In the genomic region with DNA sequence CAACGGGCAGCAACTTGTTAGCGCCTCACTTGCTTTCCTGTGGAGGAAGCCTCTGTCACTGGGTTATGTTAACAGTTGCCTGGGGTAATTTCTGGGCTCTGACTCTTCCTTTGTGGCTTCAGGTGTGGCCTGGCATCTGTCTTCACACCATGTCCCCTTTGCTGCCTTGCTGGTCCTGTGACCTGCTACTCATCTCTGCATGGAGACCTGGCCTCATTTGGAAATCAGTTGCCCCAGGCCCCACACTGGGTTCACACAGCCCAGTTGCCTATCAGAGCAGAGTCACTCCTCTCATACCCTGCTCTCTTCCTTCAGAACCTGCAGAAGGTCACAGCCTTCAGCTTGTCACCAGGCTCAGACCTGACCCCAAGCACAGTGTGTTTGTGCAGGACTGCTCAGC, we compare ENCODE assay signal across 26 mouse cellular contexts.
A peak's percentile ranks its signal among the peaks of the same experiment; 100 is the strongest.
DNase-seq lines count a peak whose midpoint lies in the region; ATAC-seq lines count a peak whose summit lies in the region.
"Had no signal": no experiment of that assay in that cellular context is flagged by ENCODE, and none has a peak within 500 bp of the region (broad histone marks: within the 10 kb centered on the region; RNA-seq: fewer than 3 reads in every experiment).

No protein-coding gene starts in this region.

- H3K36me3 ChIP-seq in heart, embryonic 11.5 days (ENCODE audit: control insufficient read depth, insufficient read depth, low read length): no peaks in the 10 kb centered on the region
- H3K36me3 ChIP-seq: embryonic facial prominence, embryonic 13.5 days; forebrain, embryonic 12.5 days; G1E; kidney, embryonic 15.5 days; limb, embryonic 15.5 days; liver, embryonic 15.5 days; lung, embryonic 15.5 days; midbrain, embryonic 15.5 days; neural tube, embryonic 13.5 days had no signal

- H3K9ac ChIP-seq in heart, embryonic 11.5 days (ENCODE audit: low read depth, low read length): no peak overlapping the region
- H3K9ac ChIP-seq: embryonic facial prominence, embryonic 13.5 days; forebrain, embryonic 12.5 days; kidney, embryonic 15.5 days; limb, embryonic 15.5 days; liver, embryonic 15.5 days; lung, embryonic 15.5 days; midbrain, embryonic 15.5 days; neural tube, embryonic 13.5 days had no signal

- H3K9me3 ChIP-seq in heart, embryonic 11.5 days (replicated peaks; ENCODE audit: control insufficient read depth, low read length): no peaks in the 10 kb centered on the region
- H3K9me3 ChIP-seq: embryonic facial prominence, embryonic 13.5 days; forebrain, embryonic 12.5 days; kidney, embryonic 15.5 days; limb, embryonic 15.5 days; liver, embryonic 15.5 days; lung, embryonic 15.5 days; midbrain, embryonic 15.5 days; neural tube, embryonic 13.5 days had no signal

- ATAC-seq in heart, embryonic 11.5 days (replicated peaks; ENCODE audit: insufficient number of reproducible peaks, low FRiP score, low TSS enrichment): no peak
- peak; percentile 33 for ATAC-seq in megakaryocyte, adult 5-6 weeks (ENCODE audit: poor library complexity, severe bottlenecking)
- ATAC-seq: midbrain, embryonic 15.5 days; Patski had no signal

- no peaks in the 10 kb centered on the region for H3K4me1 ChIP-seq in heart, embryonic 11.5 days (ENCODE audit: control insufficient read depth, insufficient read depth, low read length)
- H3K4me1 ChIP-seq: embryonic facial prominence, embryonic 13.5 days; forebrain, embryonic 12.5 days; kidney, embryonic 15.5 days; limb, embryonic 15.5 days; liver, embryonic 15.5 days; lung, embryonic 15.5 days had no signal

- WGBS in heart, embryonic 11.5 days (ENCODE audit: insufficient replicate concordance): 16% methylated on average over 2 of the region's 2 CpGs

- no peaks in the 10 kb centered on the region for H3K27me3 ChIP-seq in heart, embryonic 11.5 days (ENCODE audit: control insufficient read depth, insufficient read depth, low read length)
- H3K27me3 ChIP-seq: forebrain, embryonic 12.5 days; kidney, embryonic 15.5 days; liver, embryonic 15.5 days; lung, embryonic 15.5 days; midbrain, embryonic 15.5 days; neural tube, embryonic 13.5 days had no signal

- no peak overlapping the region for H3K4me2 ChIP-seq in heart, embryonic 11.5 days
- H3K4me2 ChIP-seq: embryonic facial prominence, embryonic 13.5 days; forebrain, embryonic 12.5 days; kidney, embryonic 15.5 days; limb, embryonic 15.5 days; liver, embryonic 15.5 days; lung, embryonic 15.5 days; midbrain, embryonic 15.5 days; neural tube, embryonic 13.5 days had no signal

- DNase-seq in heart, postnatal 4 days: no peak
- DNase-seq in cerebellum, adult 11-12 months: peak; percentile 69
- peak; percentile 66 for DNase-seq in cerebellum, adult 9-10 months
- no peak for DNase-seq in layer of hippocampus, postnatal 14 days (ENCODE audit: low spot score in 2 of 2)
- DNase-seq in right cerebral cortex, adult 18-20 months: no peak
- DNase-seq: adrenal gland, adult 2 months; B cell, adult 2 months; kidney, adult 11 months; kidney, postnatal 36 days; lung, postnatal 4 days; retina, postnatal 1 day; thymus, postnatal 36 days had no signal

- no peak overlapping the region for H3K4me3 ChIP-seq in heart, embryonic 11.5 days (ENCODE audit: low read depth, low read length)
- H3K4me3 ChIP-seq: embryonic facial prominence, embryonic 13.5 days; erythroblast, embryonic 14.5 days; forebrain, embryonic 12.5 days; kidney, embryonic 15.5 days; limb, embryonic 15.5 days; liver, embryonic 15.5 days; lung, embryonic 15.5 days; midbrain, embryonic 15.5 days; myocyte; neural tube, embryonic 13.5 days had no signal

- 0 out of 2 replicates have a peak overlapping the region, but pooled peaks have one; percentile 22 for H3K27ac ChIP-seq in heart, embryonic 11.5 days (ENCODE audit: low read depth, low read length)
- H3K27ac ChIP-seq: embryonic facial prominence, embryonic 13.5 days; forebrain, embryonic 12.5 days; kidney, embryonic 15.5 days; limb, embryonic 15.5 days; liver, embryonic 15.5 days; lung, embryonic 15.5 days; midbrain, embryonic 15.5 days; neural tube, embryonic 13.5 days had no signal

Comparison
In these comparisons a context has a peak if more than half of its experiments do, and no peak if none do; other contexts are left out.
1. DNase-seq: peak in cerebellum, adult 11-12 months (single experiment) and cerebellum, adult 9-10 months (single experiment); none in heart, postnatal 4 days (single experiment), layer of hippocampus, postnatal 14 days (0 of 2) and right cerebral cortex, adult 18-20 months (single experiment).